Comparison of ENCODE assay signal across 10 mouse cellular contexts in genomic region chr17:87312924-87313870, GRCm38 (mm10). TPM values are rescaled to one million over a fixed set of nuclear protein-coding genes. Genes with fewer than 3 reads are reported as not detected.
A peak's percentile ranks its signal among the peaks of the same experiment; 100 is the strongest.
DNase-seq lines count a peak whose midpoint lies in the region; ATAC-seq lines count a peak whose summit lies in the region.
"Had no signal": no experiment of that assay in that cellular context is flagged by ENCODE, and none has a peak within 500 bp of the region (broad histone marks: within the 10 kb centered on the region; RNA-seq: fewer than 3 reads in every experiment).

No protein-coding gene starts in this region.

- H3K27me3 ChIP-seq in neural tube, embryonic 15.5 days (replicated peaks), result no peaks in the 10 kb centered on the region; the same call in 1 of the 2 replicates
- no peaks in the 10 kb centered on the region for H3K27me3 ChIP-seq in limb, embryonic 10.5 days (ENCODE audit: low read depth, poor library complexity, severe bottlenecking)

- WGBS in neural tube, embryonic 15.5 days, result 61% methylated on average over 18 of the region's 18 CpGs
- 62% methylated on average over 18 of the region's 18 CpGs for WGBS in limb, embryonic 10.5 days

- H3K4me1 ChIP-seq in neural tube, embryonic 15.5 days, result peaks cover 12% of the 10 kb centered on the region
- peaks cover 49% of the 10 kb centered on the region for H3K4me1 ChIP-seq in limb, embryonic 10.5 days

- peak overlapping the region; percentile 15; the same call in 1 of the 2 replicates for H3K4me2 ChIP-seq in neural tube, embryonic 15.5 days

- no peak overlapping the region for H3K9ac ChIP-seq in neural tube, embryonic 15.5 days (replicated peaks)
- H3K9ac ChIP-seq: liver, embryonic 14.5 days had no signal

- peak; percentile 28 for DNase-seq in cerebellum, adult 9-10 months
- no peak for DNase-seq in cerebellum, postnatal 14 days
- no peak for DNase-seq in neural tube, embryonic 10.5 days (ENCODE audit: extremely low spot score, low spot score)
- DNase-seq in limb, embryonic 10.5 days (ENCODE audit: low spot score), result peak; percentile 44
- DNase-seq in yolk sac, embryonic 10.5 days (ENCODE audit: low spot score), result peak; percentile 72
- no peak for DNase-seq in thymus, postnatal 36 days
- DNase-seq in thymus, postnatal 0 days (ENCODE audit: low spot score), result no peak
- DNase-seq: thymus, postnatal 14 days had no signal

- ATAC-seq in neural tube, embryonic 15.5 days (ENCODE audit: low FRiP score), result no peak

- H3K9me3 ChIP-seq in neural tube, embryonic 15.5 days (replicated peaks), result no peaks in the 10 kb centered on the region
- no peaks in the 10 kb centered on the region for H3K9me3 ChIP-seq in limb, embryonic 10.5 days (replicated peaks)

- 0 out of 2 replicates have a peak, but pooled peaks cover 3% of the 10 kb centered on the region for H3K36me3 ChIP-seq in neural tube, embryonic 15.5 days
- H3K36me3 ChIP-seq in limb, embryonic 10.5 days, result no peaks in the 10 kb centered on the region

- H3K27ac ChIP-seq in neural tube, embryonic 15.5 days (replicated peaks), result no peak overlapping the region
- H3K27ac ChIP-seq in limb, embryonic 10.5 days, result 0 out of 2 replicates have a peak overlapping the region, but pooled peaks have one; percentile 4
- H3K27ac ChIP-seq: liver, embryonic 14.5 days had no signal

- no peak overlapping the region for H3K4me3 ChIP-seq in neural tube, embryonic 15.5 days (replicated peaks)
- H3K4me3 ChIP-seq in limb, embryonic 10.5 days, result no peak overlapping the region

RNA-seq across cellular contexts. Expression of gene Ttc7, which starts 30.5 kb away (rescaled TPM):
- polyA plus RNA-seq in neural tube, embryonic 15.5 days (2015; fragmentation: Nextera tagmentation; extraction: Ambion mirVana), result 7.2 and 12.0 TPM in 2 replicates
- polyA plus RNA-seq in limb, embryonic 10.5 days (2016; fragmentation: Nextera tagmentation; extraction: Ambion mirVana), result 3.6 and 3.9 TPM in 2 replicates
- polyA plus RNA-seq in thymus, postnatal 0 days (2015; fragmentation: Nextera tagmentation; extraction: Ambion mirVana), result 31.2 and 33.5 TPM in 2 replicates

RNA-seq across cellular contexts. Expression of gene Mcfd2, which starts 47.5 kb away (rescaled TPM):
- 45.3 and 57.3 TPM in 2 replicates for polyA plus RNA-seq in neural tube, embryonic 15.5 days (2015; fragmentation: Nextera tagmentation; extraction: Ambion mirVana)
- 76.2 and 76.4 TPM in 2 replicates for polyA plus RNA-seq in limb, embryonic 10.5 days (2016; fragmentation: Nextera tagmentation; extraction: Ambion mirVana)
- 57.7 and 58.4 TPM in 2 replicates for polyA plus RNA-seq in thymus, postnatal 0 days (2015; fragmentation: Nextera tagmentation; extraction: Ambion mirVana)

Comparison
In these comparisons a context has a peak if more than half of its experiments do, and no peak if none do; other contexts are left out.
1. DNase-seq: peak in cerebellum, adult 9-10 months (single experiment), limb, embryonic 10.5 days (single experiment) and yolk sac, embryonic 10.5 days (single experiment); none in cerebellum, postnatal 14 days (0 of 2), neural tube, embryonic 10.5 days (single experiment), thymus, postnatal 36 days (0 of 2) and thymus, postnatal 0 days (single experiment).